Mouse (Mus musculus): Measurements from ENCODE around the gene Rtn4rl1. TPM values are rescaled to one million over a fixed set of nuclear protein-coding genes. Genes with fewer than 3 reads are reported as not detected.
"Not testable (repeated sequence)": the region's sequence is repeated elsewhere in the genome, so short reads cannot be mapped to it uniquely, and the experiment has no call there.

Gene Rtn4rl1
- total RNA-seq, 2 experiments from 2014 or later, result 6.0 to 10.0 TPM

- DNase-seq, result no peak
- intact Hi-C loops (cut with DNase I), result no loop called here
Measured at GRCm38 (mm10) chr11:75263964-75264312, 70.4 kb downstream of the Rtn4rl1 start.

DNA sequence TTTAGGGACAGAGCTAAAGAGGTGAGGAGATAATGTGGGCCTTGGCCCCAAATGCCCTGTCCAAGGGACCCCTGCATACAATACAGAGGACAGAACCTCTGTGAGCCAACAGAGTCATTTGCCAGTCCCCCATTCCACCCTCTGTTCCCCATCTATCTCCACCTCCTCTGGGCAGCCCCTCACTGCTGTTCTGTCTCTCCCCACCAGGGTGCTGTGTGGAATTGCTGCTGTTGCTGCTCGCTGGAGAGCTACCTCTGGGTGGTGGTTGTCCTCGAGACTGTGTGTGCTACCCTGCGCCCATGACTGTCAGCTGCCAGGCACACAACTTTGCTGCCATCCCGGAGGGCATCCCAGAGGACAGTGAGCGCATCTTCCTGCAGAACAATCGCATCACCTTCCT is 71.0 kb downstream of the Rtn4rl1 start:
- DNase-seq, result no peak
- intact Hi-C loops (cut with DNase I), result no loop called here

DNA sequence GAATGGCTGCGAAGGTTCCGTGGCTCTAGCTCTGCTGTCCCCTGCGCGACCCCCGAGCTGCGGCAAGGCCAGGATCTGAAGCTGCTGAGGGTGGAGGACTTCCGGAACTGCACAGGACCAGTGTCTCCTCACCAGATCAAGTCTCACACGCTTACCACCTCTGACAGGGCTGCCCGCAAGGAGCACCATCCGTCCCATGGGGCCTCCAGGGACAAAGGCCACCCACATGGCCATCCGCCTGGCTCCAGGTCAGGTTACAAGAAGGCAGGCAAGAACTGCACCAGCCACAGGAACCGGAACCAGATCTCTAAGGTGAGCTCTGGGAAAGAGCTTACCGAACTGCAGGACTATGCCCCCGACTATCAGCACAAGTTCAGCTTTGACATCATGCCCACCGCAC is 72.0 kb downstream of the Rtn4rl1 start:
- intact Hi-C loops (cut with DNase I), result no loop called here
- no peak for DNase-seq

DNA sequence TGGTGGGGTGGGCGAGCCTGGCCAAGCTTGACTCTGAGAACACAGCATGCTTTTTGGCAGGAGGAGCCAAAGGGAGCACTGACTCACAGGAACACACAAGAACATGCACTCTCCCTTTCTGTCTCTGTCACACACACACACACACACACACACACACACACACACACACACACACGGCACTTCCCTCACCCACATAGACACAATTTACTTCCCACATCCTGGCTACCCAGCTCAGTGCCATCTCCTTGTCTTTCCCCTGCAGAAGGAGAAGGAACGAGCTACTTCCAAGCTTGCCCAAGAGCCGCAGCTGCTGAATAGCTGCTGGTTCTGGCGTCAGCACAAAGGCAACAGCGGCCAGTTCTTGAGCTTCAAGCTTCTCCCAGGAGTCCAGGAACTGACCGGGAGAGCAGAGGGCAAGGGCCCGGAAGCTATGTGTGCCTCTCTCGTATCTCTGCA is 74.3 kb downstream of the Rtn4rl1 start:
- DNase-seq, result peak; percentile 62 to 73
- intact Hi-C loops (cut with DNase I), result no loop called here

- no peak for DNase-seq
- intact Hi-C loops (cut with DNase I), result no loop called here
Measured at GRCm38 (mm10) chr11:75268492-75268891, 74.9 kb downstream of the Rtn4rl1 start.

DNA sequence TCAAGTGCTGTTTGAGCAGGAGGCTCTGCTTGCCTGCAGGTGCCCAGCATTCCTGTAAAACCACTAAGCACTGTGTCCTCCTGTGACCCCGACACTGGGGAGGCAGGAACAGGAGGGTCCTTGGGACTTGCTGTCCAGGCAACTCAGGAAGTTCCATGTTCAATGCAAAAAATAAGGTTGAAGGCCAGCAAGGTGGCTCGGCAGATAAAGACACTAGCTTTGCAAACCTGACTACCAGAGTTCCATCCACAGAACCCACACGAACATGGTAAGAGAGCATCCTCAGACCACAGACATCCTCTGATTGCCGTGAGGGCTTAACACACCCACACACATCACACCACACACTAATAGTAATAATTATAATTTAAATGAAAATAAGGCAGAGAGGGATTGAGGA is 75.6 kb downstream of the Rtn4rl1 start:
- intact Hi-C loops (cut with DNase I), result no loop called here
- DNase-seq, result no peak

DNA sequence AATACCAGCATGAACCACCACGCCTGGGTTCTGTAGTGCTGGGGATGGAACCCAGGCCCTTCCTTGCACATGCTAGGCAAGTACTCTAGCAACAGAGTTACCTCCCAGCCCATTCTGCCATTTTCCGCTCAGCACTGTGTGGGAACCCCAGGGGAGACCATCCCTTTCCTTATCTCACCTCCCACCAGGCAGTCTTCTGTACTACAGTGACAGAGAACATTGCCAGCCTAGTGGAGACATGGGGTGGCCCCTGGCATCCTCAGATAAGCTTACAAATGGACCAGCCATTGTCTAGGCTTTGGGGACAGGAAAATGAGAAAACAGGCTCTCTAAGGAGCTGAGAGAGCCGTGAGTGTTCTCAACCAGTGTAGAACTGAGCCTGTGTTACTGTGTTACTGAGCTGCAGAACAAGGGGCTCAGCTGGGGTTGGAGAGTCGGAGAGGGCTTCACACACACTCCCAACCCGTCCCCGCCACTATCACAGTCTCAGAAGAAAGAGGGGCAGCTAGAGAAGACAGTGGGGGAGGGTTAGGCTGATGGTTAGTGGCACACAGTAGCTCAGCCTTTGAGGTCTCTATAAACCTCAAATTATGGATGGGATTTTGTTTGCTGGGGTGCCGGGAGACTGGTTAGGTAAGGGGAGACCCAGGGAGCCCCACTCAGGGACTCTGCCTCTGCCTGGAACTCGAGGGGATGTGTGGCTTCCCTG is 76.8 kb downstream of the Rtn4rl1 start:
- intact Hi-C loops (cut with DNase I), result no loop called here
- no peak for DNase-seq

- DNase-seq, result peak; percentile 59 to 65
- intact Hi-C loops (cut with DNase I), result no loop called here
Measured at GRCm38 (mm10) chr11:75270985-75271434, 77.4 kb downstream of the Rtn4rl1 start.

DNA sequence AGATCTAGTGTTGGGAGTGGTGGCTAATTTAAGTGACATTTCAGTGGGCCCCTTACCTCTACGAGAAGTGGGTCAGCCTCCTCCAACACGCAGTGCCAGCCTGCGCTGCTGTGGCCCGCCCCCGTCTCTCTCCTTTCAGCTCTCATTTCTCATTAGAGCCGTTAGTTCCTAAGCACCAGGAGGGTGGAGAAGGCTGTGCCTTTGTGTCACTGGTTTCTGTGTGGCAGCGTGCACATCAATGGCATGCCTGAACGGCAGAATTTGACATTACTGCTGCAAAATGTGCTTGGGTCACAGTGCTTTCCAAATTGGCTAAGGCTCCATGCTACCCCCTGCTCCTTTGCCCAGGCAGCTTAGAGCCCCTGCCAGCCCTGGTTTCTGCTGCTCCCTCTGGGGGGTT is 79.9 kb downstream of the Rtn4rl1 start:
- intact Hi-C loops (cut with DNase I), result no loop called here

GRCm38 (mm10) chr11:75275035-75275434 is 81.5 kb downstream of the Rtn4rl1 start:
- intact Hi-C loops (cut with DNase I), result no loop called here

More for the DNA sequence above, 79.9 kb downstream of the Rtn4rl1 start:
- no peak for DNase-seq

DNA sequence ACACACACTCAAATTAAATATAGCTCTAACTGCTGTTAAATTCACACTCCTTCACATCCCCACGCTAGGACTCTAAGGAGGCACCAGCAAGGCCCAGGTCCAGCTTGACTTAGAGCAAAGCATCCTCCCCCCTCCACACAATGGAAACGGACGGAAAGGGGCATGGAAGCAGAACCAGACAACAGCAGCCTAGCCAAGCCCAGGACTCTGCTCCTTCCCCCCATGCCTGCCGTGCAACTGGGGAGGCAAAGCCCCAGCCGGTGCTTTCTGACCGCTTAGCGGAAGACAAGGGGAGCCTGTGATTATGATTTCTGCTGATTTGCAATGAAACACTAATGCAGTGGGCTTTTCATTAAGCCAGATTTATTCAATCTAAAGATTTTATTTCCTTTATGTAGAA is 84.5 kb downstream of the Rtn4rl1 start:
- intact Hi-C loops (cut with DNase I), result no loop called here
- no peak for DNase-seq

More at GRCm38 (mm10) chr11:75275035-75275434, 81.5 kb downstream of the Rtn4rl1 start:
- no peak for DNase-seq

DNA sequence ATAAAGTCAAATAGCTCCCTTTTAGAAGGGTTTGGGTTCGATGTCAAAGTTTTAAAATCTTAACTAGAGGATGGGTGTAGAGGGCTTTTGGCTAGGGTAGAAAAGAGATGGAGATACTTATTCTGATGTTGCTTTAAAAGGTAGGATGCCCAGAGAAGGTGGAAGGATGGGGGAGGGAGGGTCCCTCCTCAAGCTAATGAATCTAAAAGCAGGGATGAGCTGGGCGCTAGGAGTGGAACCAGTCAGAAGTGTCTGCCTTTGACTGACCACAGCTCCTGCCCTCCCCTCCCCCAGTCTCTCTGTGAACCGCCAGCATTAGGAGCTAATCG is 85.4 kb downstream of the Rtn4rl1 start:
- intact Hi-C loops (cut with DNase I), result no loop called here
- no peak for DNase-seq

- no peak for DNase-seq
- intact Hi-C loops (cut with DNase I), result no loop called here
Measured at GRCm38 (mm10) chr11:75279342-75280065, 85.9 kb downstream of the Rtn4rl1 start.

DNA sequence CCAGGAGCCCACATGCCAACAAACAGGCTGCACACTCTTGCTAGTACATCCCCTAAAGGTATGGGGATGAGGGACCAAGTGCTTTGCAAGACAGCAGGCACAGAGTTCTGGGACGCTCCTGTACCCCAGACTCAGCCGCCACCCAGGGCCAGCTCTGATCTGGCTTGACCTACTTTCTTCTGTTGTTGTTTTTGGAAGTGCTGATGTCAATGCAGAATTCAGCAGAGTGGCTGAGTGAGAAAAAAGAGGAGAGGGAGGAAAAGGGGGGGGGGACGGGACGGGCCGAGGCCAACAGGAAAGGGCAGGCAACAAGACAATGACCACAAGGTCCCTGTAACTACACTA is 86.5 kb downstream of the Rtn4rl1 start:
- DNase-seq, result no peak
- intact Hi-C loops (cut with DNase I), result no loop called here

- DNase-seq, result no peak
- intact Hi-C loops (cut with DNase I), result no loop called here
Measured at GRCm38 (mm10) chr11:75280435-75281001, 86.9 kb downstream of the Rtn4rl1 start.

DNA sequence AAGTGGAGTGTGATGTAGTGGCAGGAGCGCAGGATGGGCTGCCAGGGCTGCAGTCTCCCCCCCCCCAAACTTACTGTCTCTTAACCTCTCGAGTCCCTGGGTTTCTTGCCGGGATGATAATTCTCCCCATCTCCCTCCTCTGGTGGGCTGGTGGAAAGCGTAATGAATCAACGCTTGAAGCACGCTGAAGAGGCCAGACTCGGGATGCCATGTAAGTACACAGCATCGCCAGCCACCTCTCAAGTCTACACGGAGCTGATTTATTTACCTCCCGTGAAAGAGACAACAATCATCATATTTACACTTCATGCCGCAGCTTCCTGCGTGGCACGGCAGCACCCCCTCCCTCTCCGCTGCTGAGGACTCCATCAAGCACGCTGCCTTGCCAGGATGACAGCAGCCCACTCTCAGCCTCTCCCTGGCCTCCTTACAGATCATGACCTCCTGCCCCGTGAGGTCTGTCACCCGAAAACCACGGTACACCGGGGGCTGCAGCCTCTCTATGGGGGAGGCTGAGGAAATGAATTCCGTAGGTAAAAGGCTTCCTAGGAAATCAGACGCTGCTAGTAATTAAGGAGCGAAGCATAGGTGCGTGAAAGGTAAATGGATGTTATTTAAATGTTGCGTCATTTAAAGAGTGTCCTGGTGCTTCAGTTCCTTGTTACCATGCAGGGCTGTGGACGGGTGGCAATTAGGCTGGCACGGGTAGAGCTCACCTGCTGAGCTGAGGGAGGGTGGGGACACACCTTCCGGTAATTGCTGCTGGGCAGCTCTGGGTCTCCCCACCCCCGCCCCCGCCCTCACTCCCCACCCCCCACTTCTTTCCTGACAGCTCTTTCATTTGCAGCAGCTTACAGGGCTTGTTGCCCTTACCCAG is 88.0 kb downstream of the Rtn4rl1 start:
- intact Hi-C loops (cut with DNase I), result no loop called here
- no peak for DNase-seq

GRCm38 (mm10) chr11:75282496-75283120 is 89.0 kb downstream of the Rtn4rl1 start:
- intact Hi-C loops (cut with DNase I), result no loop called here
- no peak for DNase-seq

DNA sequence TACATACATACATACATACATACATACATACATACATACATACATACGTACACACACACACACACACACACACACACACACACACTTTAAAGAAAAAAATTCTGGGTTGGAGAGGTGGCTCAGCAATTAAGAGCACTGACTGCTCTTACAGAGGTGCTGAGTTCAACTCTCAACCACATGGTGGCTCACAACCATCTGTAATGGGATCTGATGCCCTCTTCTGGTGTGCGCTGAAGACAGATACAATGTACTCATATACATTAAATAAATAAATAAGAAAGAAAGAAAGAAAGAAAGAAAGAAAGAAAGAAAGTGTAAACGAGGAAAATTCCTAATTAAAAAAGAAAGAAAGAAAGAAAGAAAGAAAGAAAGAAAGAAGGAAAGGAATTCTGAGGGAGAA is 90.2 kb downstream of the Rtn4rl1 start:
- DNase-seq; intact Hi-C loops (cut with DNase I): not testable (repeated sequence)

GRCm38 (mm10) chr11:75285893-75286467 is 92.4 kb downstream of the Rtn4rl1 start:
- intact Hi-C loops (cut with DNase I), result no loop called here
- no peak for DNase-seq

DNA sequence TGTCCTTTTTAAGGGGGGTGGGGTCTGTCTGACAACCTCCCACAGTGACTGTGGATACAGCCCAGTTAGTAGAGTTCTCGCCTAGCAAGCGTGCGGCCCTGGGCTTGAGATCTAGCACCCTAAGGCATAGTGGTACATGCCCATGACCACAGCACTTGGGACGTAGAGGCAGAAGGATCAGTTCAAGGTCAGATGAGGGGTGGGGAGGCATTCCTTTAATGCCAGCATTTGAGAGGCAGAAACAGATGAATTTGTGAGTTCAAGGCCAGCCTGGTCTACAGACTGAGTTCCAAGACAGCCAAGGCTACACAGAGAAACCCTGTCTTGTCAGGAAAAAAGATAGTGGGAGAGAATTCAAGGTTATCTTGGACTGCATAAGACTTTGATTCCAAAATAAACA is 93.3 kb downstream of the Rtn4rl1 start:
- intact Hi-C loops (cut with DNase I), result no loop called here

More for the DNA sequence above, 93.3 kb downstream of the Rtn4rl1 start:
- no peak for DNase-seq

Data from heart, postnatal 36 days (tissue).